Mouse (Mus musculus) mature B cell (primary cell): ENCODE data around the gene Nipal1.

Source experiments
- in situ Hi-C: fragments of 300-500 bp; cut with MboI; formaldehyde crosslinking; loops from 2 replicates; pipeline ENCODE4 v1.14.3; 2019

Nipal1 gene

GRCm38 (mm10) chr5:72665281-72665680 lies 17.7 kb downstream of the Nipal1 start:
- in situ Hi-C loops: no loop called here

DNA sequence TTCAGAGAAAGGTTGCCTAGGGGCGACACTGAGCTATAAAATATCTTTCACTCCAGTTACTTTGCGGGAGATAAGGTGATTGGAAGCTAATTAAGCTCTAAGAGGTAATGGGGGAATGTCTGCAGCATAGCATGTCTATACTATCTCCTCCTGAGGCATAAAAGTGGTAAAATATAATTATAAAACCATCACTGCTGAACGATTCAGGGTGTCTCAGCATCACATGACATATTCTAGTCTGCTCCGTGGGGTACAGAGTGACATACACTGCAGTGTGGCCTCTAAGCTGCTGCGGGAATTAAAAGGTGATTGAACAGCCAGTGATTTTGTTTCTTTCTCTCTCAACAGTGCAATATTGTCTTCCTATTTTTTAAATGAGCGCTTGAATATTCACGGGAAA lies 18.8 kb downstream of the Nipal1 start:
- in situ Hi-C loops: no loop called here

- in situ Hi-C loops: no loop called here
Observed at GRCm38 (mm10) chr5:72668351-72668750, 20.8 kb downstream of the Nipal1 start.

DNA sequence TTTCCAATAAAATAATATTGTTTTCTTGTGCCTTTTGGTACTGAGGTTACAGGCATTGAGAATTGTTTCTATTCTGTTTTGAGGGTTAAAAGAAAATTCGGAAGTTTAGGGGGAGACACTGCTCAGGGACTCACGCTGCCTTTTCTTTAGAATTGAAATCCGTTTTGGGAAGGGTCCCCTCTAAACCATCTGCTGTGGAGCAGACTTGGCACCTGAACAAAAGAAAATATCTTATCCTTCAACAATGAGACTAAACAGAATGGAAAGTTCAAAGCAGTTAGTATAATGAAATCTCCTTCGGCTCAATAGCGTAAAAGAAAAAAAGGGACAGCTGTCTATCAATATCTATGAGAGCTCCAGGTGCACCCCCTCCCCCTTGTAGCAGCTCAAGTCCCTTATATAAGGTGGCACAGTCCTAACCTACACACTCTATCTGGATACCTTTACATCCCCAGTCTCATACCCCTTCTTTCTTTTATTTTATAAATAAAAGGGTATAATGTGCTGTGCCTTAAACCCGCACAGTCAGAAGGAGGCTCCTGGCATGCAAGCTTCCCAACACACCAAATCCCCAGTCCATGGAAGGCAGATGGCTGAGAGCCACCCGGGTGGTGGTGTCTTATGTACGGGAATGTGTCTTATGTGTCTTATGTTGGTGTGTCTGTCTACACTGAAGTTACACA lies 23.6 kb downstream of the Nipal1 start:
- in situ Hi-C loops: no loop called here

- in situ Hi-C loops: no loop called here
Observed at GRCm38 (mm10) chr5:72674994-72675542, 27.5 kb downstream of the Nipal1 start.

- in situ Hi-C loops: no loop called here
Observed at GRCm38 (mm10) chr5:72681451-72681850, 33.9 kb downstream of the Nipal1 start.

- in situ Hi-C loops: no loop called here
Observed at GRCm38 (mm10) chr5:72689556-72689955, 42.0 kb downstream of the Nipal1 start.

DNA sequence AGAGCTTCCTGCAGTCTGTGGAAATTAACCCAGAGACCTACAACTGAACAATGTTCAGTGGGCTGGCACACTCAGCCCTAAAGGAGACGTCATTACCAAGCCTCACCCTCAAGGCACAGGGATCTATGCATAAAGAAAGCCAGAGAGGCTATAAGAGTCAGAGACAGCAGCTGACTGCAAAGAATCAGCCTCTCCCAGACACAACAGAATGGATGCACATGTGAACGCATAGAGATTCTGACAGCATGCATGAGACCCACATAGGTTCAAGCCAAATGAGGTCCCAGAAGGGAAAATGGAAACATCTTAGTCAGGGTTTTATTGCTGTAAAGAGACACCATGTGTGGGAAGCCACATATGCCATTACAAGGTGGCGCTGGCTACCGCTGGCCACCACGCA lies 42.9 kb downstream of the Nipal1 start:
- in situ Hi-C loops: no loop called here

- in situ Hi-C loops: no loop called here
Observed at GRCm38 (mm10) chr5:72694684-72695083, 47.1 kb downstream of the Nipal1 start.

DNA sequence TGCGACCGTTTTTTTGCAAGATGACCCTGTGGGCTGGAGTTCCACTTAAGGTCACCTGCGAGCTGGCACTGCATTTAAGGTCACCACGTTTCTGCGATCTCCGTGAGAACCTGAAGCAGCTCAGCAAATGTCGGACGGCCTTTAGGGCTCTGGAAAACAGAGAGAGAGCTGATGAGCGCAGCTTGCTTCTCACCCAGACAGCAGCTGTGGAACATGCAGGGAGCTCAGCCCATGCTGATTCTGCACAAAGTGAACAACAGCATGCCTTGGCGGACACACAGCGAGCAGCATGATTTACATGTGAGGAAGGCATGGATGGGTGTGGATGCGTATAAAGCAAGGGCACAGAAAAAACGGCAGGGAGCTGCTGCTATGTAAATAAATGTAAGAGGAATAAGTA lies 48.9 kb downstream of the Nipal1 start:
- in situ Hi-C loops: no loop called here

DNA sequence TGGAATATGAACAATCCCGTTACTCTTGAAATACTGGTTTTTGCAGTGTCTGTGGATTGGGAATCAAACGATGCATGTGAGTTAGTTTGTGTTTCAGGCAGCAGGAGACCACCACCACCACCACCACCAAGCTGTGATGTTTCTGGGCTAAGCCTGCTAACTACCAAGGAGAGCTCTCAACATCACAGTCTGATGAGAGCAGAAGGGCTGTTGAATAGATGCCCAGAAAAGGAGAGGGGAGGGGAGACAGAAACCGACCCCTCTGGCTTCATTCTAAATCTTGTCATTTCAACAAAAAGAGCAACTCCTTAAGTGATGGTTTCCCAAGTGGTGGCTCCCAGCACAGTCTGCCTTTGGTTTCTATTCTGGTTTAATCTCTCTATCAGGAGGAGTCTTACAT lies 50.7 kb downstream of the Nipal1 start:
- in situ Hi-C loops: no loop called here

- in situ Hi-C loops: no loop called here
Observed at GRCm38 (mm10) chr5:72698818-72699499, 51.4 kb downstream of the Nipal1 start.

- in situ Hi-C loops: no loop called here
Observed at GRCm38 (mm10) chr5:72699500-72699818, 51.9 kb downstream of the Nipal1 start.

GRCm38 (mm10) chr5:72702202-72702601 lies 54.6 kb downstream of the Nipal1 start:
- in situ Hi-C loops: no loop called here

GRCm38 (mm10) chr5:72706095-72706494 lies 58.5 kb downstream of the Nipal1 start:
- in situ Hi-C loops: no loop called here

- in situ Hi-C loops: no loop called here
Observed at GRCm38 (mm10) chr5:72706722-72707121, 59.1 kb downstream of the Nipal1 start.

DNA sequence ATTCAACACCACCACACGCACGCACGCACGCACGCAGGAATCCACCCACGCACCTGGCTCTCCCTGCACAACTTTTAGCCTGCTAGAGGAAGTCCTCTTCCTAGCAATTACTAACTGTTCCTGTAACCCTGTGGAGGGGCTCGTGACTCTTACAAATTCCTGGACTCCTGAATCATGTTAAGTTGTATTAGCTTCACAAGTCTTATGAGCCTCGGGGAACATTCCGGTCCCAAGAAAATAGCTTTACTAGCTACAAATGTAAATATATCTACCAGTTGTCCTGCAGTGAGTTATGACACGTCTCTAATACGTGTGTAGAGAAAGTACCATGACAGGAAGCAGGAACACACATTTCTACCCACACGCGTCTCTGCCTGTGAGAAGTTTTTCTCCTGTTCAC lies 61.9 kb downstream of the Nipal1 start:
- in situ Hi-C loops: no loop called here

GRCm38 (mm10) chr5:72709976-72710375 lies 62.4 kb downstream of the Nipal1 start:
- in situ Hi-C loops: no loop called here

- in situ Hi-C loops: no loop called here
Observed at GRCm38 (mm10) chr5:72710572-72711278, 63.1 kb downstream of the Nipal1 start.

DNA sequence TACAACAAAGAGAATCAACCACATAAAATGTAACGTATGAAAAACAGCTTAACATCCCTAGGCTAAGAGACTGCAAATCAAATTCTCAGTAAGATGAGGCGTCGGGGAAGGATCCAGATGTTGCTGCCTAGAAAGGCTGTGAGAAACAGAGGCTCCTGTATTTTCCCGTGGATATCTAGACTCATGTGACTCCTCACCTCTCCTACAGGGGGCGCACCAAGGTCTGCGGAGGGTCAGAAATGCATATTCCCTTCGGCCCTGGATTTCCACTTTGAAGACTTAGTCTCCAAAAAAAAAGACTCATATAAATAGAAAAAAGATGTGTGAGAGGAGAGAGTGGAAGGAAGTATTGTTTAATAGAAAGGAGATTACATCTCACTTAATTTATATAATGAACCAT lies 73.0 kb downstream of the Nipal1 start:
- in situ Hi-C loops: no loop called here
